Mouse (Mus musculus): Measurements from ENCODE around the gene Gtf3c5. TPM values are rescaled to one million over a fixed set of nuclear protein-coding genes. Genes with fewer than 3 reads are reported as not detected.

Gene Gtf3c5
- total RNA-seq, 2 experiments from 2014 or later = 17.4 to 18.9 TPM

DNA sequence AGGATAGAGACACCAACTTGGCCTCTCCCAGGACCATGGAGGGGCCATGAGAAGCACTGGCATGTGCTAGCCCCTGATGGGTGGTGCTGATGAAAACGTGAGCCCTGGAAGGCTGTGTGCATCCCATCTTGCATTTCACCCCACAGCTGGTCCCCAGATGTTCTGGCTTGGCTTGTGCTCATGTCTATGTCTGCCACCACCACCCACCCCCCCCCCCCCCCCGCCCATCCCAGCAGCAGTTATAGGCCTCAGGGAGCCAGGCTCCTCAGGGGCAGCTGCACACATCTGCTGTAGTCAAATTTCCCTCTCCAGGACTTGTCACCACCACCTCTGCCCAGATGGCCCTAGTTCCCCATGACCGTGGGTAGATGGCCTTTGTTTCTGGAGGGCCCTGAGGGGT, 13.6 kb downstream of the Gtf3c5 start:
- no peak for DNase-seq

DNA sequence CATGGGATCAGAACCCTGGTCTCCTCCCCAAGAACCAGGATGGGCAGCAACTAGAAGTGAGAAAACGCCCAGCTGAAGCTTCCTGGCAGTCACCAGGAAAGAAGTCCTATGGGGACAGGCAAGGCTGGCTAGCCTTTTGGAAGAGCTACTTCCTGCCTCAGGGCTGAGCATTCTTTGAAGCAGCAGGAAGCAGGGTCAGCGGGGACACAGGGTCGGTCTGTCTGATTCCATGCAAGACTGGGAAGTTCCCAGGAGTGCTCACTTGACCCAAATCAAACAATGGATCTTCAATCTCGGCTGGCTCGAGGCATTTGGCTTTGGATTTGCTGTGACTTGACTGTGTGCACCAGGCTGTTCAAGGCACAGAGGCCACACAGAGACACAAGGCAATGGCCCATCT, 17.0 kb downstream of the Gtf3c5 start:
- DNase-seq = no peak

DNA sequence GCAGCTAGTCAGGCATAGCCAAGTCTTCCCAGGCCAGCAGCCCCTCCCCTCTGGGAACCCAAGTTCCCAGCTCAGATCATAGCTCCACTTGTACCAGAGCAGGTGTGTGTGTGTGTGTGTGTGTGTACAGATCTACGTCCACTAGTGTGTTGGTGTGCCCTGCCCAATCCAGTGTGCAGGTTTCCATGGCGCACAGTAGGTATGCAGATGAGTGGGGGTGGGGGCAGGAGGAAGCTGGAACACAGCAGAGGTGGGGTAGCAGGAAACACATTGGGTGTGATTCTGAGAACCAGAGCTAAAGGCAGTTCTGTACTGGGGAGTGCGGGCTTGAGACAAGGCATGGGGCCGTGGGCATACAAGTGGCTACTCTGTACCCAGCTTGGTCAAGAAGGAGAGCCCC, 19.2 kb downstream of the Gtf3c5 start:
- DNase-seq = no peak

DNA sequence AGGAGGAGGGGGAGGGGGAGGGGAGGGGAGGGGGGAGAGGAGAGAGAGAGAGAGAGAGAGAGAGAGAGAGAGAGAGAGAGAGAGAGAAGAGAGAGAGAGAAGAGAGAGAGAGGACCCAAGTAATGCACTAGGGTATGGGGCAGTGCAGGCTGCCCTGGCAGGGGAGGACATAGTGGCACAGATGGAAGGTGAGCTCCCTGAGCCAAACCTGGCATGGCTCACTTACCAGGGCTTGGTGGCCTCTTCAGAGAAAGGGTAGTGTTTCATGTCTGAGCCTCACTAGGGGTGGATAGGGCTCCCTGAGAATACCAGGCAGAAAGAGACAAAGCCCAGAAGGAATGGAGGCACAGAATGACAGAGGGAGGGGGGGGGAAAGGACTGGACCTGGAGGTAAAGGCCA, 19.7 kb downstream of the Gtf3c5 start:
- DNase-seq = no peak

DNA sequence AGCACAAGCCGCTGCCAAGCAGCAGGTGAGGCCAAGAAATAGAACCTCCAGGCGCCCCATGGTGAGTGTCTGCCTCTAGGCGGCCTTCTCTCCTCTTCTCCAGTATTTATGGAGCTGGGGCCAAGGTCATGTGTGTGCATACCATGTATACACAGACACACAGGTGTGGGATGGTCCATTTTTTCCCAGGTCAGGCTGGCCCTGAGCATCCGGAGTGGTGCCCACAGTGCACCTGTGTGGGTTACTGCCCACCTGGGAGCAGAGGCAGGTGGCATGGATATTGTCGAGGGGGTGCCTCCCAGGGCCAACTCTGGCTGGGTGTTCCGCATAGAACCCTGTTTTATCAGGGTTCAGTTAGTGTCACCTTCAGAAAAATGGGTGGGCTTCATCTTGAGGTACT, 20.2 kb downstream of the Gtf3c5 start, which contains the start of gene Cel:
TSS of gene Cel (minus strand) at position 101 of the 400 bp plus-strand sequence.
- DNase-seq = no peak

DNA sequence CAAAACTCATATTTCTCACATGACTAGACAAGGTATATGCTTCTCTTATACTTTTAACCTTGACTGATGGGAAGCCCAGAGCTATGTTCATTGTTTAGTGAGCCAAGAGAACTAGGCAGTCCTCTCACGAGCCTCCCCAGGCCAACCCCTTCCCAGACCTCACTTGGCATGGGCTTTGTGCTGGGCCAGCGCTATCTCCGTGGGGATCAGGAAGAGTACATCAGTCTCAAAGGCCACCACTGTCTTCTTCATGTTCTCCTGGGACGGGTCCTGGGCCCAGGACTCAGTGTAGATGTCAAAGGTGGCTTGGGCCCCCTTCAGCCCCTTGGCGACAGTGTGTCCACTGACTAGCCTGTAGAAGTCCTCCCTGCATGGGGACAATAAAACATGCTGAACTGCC, 26.1 kb downstream of the Gtf3c5 start:
- DNase-seq = no peak

DNA sequence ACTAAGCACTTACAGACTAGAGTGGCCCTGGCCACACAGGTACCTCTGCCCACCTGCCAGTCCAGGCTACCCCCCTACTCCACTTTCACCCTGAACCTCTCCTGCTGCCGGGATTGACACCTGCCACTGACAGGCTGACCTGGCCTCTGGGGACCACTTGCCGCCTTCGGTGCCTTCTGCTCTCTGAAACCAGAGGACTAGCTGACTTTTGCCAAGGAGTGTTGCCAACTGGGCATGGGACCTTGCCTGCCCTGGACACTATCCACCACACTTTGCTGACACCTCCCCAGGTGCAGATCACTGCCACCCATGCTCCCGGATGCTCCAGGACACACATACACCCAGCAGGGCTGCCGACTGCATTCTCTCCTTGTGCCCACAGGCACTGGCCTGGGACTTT, 31.2 kb downstream of the Gtf3c5 start:
- DNase-seq = no peak

DNA sequence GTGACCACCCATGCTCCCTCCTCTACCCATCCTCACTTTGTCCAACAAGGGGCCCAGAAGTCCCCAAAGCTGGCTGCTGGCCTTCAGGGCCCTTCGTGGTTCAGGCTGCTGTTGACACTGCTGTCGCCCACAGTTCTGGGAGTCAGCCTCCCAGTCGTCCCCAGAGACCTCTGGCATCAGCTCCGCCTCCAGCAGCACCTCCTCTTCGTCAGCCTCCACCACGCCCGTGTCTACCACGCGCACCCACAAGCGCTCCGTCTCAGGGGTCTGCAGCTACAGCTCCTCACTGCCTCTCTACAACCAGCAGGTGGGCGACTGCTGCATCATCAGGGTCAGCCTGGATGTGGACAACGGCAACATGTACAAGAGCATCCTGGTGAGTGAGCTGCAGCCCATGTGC, 34.4 kb downstream of the Gtf3c5 start:
- no peak for DNase-seq

DNA sequence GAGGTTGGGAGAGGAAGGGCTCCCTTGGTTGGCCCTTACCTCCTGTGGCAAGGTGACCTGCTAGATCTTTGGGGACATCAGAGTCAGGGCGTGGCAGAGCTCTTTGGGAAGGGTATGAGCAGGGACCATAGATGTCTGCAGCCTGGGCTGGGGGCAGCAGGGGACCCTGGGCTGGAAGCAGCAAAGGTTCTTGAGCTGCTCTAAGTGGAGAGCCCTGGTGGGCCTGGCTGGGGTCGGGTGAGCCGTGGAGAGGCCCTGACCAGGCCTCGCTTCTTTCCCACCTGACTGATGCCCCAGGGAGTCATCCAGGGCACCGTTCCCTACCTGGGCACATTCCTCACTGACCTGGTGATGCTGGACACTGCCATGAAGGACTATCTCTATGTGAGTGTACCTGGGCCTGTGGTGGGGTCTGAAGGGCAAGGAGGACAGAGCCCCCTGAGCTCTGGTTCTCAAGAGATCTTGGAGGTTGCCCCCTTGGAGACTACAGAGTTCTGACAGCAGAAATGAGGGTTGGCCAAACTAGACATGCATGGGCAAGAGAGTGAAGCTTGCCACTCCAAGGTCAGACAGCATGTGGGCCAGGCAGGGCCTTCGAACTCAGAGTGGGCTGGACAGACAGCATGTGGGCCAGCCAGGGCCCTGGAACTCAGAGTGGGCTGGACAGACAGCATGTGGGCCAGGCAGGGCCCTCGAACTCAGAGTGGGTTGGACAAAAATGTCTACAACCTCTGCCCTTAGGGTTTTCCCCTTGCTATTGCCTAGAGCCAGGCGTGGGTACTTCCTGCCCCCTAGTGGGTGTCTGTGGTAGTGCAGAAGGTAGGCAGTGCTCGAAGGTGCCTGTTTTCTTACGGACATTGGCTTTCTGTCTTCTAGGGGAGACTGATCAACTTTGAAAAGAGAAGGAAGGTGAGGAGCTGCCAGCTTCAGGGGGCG, 36.0 kb downstream of the Gtf3c5 start:
- peak; percentile 72 to 78 for DNase-seq

DNA sequence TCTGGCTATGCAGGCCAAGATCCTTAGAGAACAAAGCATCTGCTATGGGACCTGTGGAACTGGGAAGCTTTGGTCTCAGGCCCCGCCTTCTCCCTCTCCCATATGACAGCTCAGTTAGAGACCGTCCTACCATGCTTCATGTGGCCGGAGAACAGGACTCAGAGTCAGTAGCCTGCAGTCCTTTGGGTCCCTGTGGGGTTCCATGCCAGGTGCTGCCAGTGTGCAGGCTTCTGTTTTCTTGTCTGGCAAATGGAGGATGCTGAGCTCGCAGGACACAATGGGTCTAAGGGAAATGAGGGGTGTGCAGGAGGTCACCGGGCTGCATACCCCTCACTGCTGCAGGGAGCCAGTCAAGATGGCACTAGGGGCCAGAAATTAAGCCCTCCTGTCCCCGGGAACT, 37.0 kb downstream of the Gtf3c5 start:
- DNase-seq = no peak

DNA sequence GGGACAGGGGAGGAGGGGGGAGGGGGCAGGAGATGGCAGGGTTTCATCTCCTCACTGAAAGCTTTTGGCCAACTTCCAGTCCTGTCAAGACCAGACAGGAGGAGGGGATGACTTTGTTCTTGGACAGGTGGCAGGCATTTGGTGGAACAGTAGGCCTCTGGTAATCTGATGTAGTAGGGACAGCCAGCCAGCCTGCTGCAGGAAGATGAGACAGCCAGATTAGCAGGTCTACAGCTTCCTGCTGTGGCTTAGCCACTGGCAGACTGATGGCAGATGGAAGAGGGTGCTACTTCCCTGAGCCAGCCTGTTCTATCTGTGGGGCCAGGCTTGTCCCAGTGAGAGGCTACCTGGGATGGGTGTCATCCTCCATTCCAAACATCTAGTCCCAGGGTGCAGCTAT, 37.6 kb downstream of the Gtf3c5 start:
- DNase-seq = no peak

DNA sequence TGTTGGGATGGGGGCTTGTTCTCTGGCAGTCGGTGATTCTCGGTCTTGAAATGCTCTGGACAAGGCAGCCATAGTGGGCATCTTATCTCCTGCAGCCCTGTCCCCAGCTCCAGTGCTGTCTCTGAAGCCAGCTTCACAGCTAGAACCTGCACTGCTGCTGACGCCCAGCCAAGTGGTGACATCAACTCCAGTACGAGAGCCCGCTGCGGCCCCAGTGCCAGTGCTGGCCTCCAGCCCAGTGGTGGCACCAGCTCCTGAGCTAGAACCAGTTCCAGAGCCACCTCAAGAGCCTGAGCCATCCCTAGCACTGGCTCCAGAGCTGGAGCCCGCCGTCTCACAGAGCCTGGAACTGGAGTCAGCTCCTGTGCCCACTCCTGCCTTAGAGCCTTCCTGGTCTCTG, 39.7 kb downstream of the Gtf3c5 start:
- peak; percentile 60 to 69 for DNase-seq

DNA sequence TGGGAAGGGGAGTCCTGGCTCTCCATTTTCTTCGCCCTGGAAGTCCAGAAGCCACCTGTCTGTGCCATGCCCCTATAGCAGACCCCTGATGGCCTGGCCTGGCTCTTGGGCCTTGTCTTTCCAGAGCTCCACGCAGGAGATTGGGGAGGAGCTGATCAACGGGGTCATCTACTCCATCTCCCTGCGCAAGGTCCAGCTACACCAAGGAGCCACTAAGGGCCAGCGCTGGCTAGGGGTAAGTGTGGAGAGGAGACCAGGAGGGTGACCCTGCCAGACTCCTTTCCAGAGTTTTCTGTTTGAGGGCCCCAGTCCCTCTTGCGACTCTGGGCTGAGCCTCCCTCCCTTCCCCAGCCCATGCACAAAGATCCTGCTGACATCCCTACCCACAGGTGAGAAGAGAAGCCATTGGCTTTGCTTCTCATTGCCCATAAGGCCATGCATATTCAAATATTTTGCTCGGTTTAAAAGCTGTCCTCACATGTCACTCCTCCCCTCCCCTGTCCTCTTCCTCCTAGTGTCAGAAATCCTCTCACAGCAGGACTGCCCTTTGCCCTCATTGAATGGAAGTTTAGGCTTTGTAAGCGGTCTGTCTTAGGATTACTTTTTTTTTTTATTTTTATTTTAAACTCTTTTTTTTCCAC, 42.8 kb downstream of the Gtf3c5 start:
- no peak for DNase-seq

DNA sequence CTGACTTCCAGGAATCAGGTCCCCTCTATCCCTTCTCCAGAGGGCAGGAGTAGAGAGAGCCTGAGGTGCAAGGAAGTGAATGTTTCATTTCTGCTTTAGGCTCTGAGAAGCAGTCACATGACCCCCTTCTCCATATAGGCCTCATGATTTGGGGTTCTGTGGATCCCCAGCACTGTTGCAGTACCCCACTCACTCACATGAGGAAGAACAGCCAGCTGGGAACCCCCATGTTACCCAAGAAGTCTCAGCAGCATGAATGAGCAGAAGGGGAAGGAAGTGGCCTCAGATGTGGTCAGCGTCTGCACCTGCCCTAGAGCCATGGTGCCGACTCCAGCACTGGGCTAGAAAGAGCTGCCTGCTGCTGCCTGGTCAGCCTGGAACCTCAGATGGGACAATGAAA, 43.6 kb downstream of the Gtf3c5 start:
- DNase-seq = no peak

DNA sequence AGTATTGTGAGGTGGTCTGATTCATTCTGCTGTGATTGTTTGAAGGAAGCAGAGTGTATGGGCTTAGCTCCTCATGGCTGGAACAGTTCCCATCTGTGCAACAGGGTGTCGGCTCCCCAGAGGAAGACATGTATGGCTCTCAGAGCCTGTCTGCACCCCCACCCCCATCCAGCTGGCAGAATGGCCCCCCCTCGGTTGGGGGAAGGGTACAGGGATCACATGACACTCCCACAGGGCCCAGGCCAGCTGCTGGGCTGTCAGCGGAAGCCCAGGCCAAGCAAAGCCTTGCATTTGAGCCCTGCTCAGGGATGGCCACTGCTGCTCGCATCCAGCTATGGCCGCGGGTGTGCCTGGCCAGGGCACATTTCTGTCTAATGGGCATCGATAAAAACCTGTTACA, 44.3 kb downstream of the Gtf3c5 start:
- peak; percentile 74 to 76 for DNase-seq

DNA sequence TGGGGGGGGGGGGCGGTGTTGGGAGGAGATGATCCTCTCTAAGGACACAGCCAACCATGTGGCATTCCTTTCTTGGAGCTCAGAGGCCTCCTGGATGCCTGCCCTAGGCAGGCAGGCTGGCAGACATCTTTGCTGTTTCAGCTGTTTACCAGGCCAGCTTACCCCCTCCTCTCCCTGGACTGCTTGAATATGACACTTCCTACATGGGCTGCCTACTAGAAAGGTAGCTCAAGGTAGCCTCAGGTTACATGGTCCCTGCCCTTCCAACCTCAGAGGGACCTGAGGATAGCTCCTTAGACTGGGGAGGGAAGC, 44.8 kb downstream of the Gtf3c5 start:
- DNase-seq = no peak

DNA sequence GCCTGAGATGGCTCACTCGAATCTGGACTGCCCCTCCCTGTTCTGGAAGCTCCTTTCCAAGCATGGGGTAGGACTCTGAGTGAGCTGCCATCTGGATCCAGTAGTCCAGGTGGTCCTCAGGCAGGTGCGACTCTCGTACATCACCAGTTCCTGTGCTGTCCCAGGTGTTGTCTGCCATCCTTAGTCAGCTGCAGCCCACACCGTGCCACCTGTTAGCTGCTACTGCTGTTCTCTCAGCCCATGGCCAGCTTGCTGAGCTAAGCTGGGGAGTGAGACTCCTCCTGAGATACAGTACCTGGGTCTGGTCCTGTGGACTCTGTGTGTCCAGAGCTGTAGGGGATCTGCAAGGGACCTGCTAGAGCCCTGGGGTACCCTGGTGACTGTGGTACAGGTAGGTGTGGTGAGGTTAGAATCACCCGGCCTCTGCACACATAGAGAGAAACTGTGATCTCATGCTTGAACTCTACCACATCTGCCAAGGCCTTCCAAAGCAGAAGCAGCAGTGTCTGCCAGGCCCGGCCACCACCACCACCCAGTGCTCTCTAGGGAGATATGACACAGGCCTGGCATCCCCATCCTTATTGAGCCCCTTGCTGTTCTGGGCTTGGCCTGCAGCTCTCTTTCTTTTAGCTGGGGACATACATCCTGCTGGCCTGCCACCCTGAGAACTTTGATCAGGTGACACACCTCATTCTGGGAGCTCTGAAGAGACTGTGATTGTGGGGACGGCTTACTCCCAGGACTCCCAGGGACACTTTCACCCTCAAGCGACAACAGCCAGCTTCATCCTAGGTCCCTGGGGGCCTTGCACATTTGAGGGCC, 45.3 kb downstream of the Gtf3c5 start:
- no peak for DNase-seq

DNA sequence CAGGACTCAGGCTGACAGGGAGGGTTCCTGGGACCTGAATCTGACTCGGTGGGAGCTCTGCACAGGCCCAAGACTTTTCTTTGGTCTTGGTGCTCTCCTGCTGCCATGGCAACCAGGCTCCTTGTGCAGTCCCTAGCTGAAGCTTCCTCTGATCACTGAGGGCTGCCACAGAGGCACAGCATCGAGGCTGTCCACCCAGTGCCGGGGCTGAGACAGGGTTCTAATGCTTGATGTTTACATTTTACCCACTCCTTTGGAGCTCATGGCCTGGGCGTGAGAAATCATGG, 46.0 kb downstream of the Gtf3c5 start:
- DNase-seq = no peak

DNA sequence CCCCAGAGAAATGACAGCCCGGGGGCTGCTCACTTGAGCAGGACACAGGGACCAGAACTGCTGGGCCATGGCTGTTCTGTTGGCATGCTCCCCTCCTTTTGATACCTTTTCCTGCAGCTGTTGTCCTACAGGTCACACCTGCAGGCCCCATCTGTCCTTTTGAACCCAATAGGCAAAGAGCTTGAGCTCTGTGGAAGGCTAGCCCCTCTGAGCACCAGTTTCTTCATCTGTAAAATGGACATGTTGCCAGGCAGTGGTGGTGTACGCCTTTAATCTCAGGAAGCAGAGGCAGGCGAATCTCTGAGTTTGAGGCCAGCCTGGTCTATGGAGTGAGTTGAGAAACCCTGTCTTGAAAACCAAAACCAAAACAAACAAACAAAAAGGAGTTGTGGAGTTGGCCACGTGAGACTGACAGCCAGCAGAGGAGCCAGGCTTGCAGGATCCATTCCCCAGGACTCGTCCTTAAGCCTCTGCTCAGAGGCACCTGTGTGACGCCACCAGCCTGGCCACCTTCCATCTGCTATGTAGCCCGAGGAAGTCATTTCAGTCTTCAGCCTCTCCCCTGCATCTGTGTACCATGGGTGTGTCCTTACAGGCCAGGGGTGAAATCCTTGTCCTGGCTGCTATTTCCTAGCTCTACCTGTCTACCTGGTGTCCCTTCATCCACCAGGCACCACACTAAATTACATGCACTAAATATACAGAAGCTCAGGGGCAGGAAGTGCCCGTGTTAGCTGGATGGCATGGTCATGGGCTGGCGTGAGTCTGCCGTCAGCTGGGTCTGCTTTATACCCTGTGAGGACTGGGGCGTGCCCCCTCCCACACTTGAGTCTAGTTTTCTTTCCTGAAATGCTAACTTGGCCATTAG, 46.6 kb downstream of the Gtf3c5 start:
- DNase-seq = no peak

DNA sequence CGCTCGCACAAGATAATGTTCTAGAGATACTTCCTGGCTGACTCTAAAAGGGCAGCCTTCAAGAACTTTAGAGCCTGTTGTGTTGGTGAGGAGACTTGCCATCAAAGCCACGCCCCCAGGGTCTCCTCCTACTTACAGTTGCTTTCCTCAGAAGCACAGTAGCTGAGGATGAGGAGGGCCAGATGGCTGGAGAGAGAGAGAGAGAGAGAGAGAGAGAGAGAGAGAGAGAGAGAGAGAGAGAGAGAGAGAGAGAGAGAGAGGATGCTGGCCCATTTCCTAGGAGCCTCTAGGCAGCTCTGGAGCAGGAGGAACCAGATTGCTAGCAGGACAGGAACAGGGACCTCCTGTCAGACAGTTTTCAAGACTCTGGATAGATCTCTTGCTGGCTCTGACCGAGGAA, 47.4 kb downstream of the Gtf3c5 start:
- no peak for DNase-seq

DNA sequence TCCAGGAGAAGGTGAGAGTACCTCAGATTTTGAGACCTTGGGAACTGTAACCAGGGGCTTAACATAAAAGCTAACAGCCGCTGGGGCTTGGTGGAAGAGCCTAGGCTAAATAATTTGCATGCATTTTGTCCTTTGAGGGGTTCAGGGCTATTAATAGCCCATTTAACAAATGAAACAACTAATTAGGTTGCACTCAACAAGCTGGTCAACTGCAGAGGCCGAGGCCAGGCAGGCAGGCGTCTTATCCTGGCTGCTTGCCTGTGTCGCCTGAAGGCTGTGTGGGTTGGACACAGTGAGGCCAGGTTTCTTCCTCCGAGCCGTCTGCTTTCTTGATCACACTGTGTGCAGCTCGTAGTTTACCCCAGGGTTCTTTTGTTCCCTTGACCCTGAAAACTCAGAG, 47.9 kb downstream of the Gtf3c5 start:
- peak in 1 of 2 experiments; percentile 68 for DNase-seq

DNA sequence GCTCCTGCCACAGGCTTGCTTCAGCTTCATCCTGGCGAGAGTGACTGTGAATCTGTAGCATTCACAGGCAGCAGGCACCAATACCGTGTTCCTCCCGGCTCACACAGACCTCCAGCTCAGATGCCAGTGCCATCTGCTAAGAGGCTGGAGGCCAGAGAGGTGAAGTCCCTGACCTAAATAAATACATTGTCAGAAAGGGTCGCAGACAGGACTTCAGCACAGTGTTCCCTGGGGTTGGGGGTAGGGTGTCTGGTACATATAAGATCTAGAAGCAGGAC, 48.3 kb downstream of the Gtf3c5 start:
- no peak for DNase-seq
